Mouse (Mus musculus): ENCODE data around the gene 4933434E20Rik. TPM values are rescaled to one million over a fixed set of nuclear protein-coding genes. Genes with fewer than 3 reads are reported as not detected.

4933434E20Rik gene
- polyA plus RNA-seq (2012; rRNA removed), result 16.8 and 21.8 TPM in 2 replicates

DNA sequence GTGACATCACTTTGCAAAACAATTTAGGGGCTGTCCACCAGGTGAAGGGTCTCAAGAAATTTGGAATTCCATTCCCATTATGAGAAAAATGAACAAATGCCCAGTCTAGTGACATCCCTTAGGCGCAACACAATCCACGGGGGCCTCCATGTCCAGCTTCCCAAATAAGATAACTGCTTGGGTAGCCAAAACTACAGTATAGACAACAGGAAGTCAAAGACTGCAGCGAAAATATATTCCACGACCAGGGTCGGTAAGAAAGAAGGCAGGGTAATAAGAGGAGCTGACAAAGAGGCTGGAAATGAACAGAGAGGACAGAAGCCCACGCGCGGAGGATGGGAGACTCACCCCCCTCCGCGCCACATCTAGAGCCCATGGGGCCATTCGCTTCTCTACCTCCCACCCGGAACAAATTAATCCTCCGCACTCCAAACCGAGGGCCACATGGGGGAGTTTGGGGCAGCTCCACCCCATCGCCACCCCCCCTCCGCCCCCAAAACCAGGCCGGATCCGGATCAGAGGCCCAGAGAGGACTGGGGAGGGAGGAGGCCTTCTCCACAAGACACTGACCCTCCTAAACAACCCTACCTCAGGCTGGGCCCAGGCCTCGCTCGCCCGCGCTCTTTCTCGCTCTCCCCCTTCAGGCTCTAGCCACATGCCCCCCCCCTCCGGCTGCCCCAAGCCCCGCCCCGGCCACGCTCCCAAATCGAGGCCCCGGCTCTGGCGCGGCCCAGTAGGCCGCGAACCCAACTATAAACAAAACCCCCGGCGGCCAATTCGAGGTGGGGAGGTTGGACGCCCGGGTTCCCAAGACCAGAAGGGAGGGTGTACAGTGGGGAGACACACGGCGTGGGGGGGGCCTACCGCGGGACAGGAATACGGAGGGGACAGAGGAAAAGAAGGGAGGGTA is at the start of gene 4933434E20Rik:
4933434E20Rik (plus strand) TSS at position 196 of the 910 bp plus-strand sequence.

DNA sequence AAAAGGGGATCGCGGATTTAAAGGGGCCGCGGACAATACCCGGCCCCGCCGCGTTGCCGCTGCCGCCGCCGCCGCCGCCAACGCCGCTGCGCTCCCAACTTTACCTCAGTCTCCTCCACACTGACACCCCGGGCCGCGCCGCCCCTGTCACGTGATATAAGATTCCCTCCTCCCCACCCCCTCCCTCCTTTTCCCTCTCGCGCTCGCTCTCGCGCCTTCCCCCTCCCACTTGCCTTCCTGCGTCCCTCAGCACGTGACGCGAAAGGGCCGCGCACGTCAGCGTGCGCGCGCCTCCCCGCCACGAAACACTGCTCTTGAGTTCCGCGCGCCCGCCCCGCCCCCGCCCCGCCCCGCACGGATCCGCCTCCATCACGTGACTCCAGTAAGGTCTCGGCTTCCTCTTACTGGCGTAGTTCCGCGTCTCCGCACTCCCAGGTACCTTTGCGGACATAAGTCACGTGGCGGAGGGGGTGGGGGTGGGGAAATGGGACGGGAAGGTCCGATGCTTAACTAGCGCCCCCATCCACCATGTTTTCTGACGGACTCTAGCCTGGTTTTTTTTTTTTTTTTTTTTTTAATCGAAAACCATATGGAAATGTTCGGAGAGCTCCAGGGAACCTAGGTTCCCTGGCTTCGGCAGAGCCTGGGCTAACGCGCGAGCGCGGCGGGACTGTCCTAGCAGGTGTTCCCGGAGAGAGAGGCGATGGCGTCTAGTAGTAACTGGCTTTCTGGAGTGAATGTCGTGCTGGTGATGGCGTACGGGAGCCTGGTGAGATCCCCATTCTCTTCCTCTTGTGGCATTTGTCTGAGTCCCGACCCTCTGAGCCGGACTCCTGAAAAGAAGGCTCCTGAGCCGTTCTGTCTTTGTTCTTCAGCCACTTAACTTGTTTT is 1.2 kb downstream of the 4933434E20Rik start, which contains the start of gene Ubap2l:
Ubap2l (minus strand) TSS at position 278 of the 891 bp plus-strand sequence.

DNA sequence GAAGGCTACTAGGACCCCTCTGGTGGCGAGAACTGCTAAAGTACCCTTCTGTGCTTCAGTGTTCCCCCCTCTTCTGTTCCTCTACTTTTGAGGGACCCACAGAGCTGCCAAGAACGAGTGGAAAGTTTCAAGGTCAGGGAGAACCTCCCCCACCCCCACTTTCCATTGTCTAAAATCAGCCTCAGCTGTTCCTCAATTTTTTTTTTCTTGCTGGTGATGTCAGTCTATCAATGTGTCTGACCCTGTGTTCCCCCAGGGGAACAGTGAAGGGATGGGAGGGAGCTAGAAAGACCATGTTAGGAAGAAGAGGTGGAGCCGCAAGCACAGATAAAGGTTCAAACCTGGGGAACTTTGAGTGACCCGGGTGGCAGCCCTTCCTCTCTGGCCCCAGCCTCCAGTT is 20.9 kb downstream of the 4933434E20Rik start, which contains the start of gene Tpm3:
Tpm3 (plus strand) TSS at position 356 of the 400 bp plus-strand sequence.

DNA sequence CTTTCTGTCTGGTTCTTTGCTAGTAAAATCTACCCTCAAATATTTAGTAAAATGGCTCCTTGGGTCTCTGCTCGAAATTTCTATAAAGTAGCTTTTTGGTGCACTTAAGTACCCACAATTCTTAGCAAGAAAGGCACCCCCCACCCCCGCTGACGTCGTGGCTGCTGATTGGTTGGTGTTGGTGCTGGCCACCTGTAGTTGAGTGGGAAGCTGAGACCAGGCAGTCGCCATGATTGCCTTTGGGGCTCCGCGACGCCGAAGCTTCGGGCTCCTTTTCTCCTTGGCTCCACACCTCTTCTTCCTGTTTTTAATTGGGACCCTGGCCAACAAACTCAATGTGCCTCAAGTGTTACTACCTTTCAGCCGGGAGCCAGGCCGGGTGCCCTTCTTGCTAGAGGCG is 52.5 kb downstream of the 4933434E20Rik start, which contains the start of gene Nup210l:
Nup210l (plus strand) TSS at position 195 of the 400 bp plus-strand sequence.

Other genes starting within 250 kb of the 4933434E20Rik start
- gene She, start 220.3 kb upstream of the 4933434E20Rik start, polyA plus RNA-seq (2012; rRNA removed), result 1.3 and 1.4 TPM in 2 replicates
- 6.9 and 7.0 TPM in 2 replicates for gene Il6ra, start 138.4 kb upstream of the 4933434E20Rik start, polyA plus RNA-seq (2012; rRNA removed)
- gene Atp8b2, start 88.1 kb upstream of the 4933434E20Rik start, polyA plus RNA-seq (2012; rRNA removed), result 16.1 and 22.6 TPM in 2 replicates
- gene Hax1, start 52.9 kb upstream of the 4933434E20Rik start, polyA plus RNA-seq (2012; rRNA removed), result 18.0 and 23.4 TPM in 2 replicates
- gene Ubap2l, start 992 bp downstream of the 4933434E20Rik start, polyA plus RNA-seq (2012; rRNA removed), result 64.1 and 73.2 TPM in 2 replicates
- gene Tpm3, start 21.0 kb downstream of the 4933434E20Rik start, polyA plus RNA-seq (2012; rRNA removed), result 88.0 and 102 TPM in 2 replicates
- 0.16 and 0.33 TPM in 2 replicates for gene Nup210l, start 52.5 kb downstream of the 4933434E20Rik start, polyA plus RNA-seq (2012; rRNA removed)
- 535 and 754 TPM in 2 replicates for gene Rps27, start 162.0 kb downstream of the 4933434E20Rik start, polyA plus RNA-seq (2012; rRNA removed)
- 6.4 and 7.3 TPM in 2 replicates for gene Rab13, start 162.1 kb downstream of the 4933434E20Rik start, polyA plus RNA-seq (2012; rRNA removed)
- gene Jtb, start 180.0 kb downstream of the 4933434E20Rik start, polyA plus RNA-seq (2012; rRNA removed), result 106 and 118 TPM in 2 replicates
- 37.6 and 37.8 TPM in 2 replicates for gene Creb3l4, start 191.9 kb downstream of the 4933434E20Rik start, polyA plus RNA-seq (2012; rRNA removed)
- gene Slc39a1, start 196.5 kb downstream of the 4933434E20Rik start, polyA plus RNA-seq (2012; rRNA removed), result 111 and 113 TPM in 2 replicates
- gene Crtc2, start 202.5 kb downstream of the 4933434E20Rik start, polyA plus RNA-seq (2012; rRNA removed), result 39.7 and 47.5 TPM in 2 replicates
- gene Dennd4b, start 213.5 kb downstream of the 4933434E20Rik start, polyA plus RNA-seq (2012; rRNA removed), result 11.9 and 15.7 TPM in 2 replicates
- 12.9 and 16.4 TPM in 2 replicates for gene Gatad2b, start 241.5 kb downstream of the 4933434E20Rik start, polyA plus RNA-seq (2012; rRNA removed)

Data from colon, adult 2 months (tissue).